Mouse (Mus musculus): ENCODE results near the gene Lims1.
"Not testable (repeated sequence)": the region's sequence is repeated elsewhere in the genome, so short reads cannot be mapped to it uniquely, and the experiment has no call there.

Lims1 gene

GRCm38 (mm10) chr10:58323028-58323991 lies at the start of gene Lims1:
Gene Lims1 (plus strand): TSS chr10:58323466.
- peak; percentile 96 for DNase-seq (ENCODE audit: low spot score)

DNA sequence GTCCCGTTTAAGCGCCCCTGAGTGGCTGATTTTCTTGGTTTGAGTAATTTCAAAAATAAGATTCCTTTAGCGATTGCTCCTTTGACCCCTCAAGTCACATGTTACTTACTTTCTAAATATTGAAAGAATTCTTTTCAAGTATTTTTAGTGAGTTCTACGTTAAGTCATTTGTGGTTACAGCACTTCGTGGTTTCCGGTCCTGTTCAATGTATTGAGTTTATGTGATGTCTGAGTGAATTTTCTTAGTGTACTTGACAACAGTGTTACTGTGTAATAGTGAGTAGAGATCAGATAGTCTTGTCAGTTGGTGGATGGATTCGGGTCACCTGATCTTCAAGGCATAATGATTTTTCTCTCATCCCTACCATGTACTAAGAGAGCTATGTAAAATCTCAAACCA lies 41.0 kb upstream of the Lims1 start:
- DNase-seq (ENCODE audit: low spot score), result no peak

DNA sequence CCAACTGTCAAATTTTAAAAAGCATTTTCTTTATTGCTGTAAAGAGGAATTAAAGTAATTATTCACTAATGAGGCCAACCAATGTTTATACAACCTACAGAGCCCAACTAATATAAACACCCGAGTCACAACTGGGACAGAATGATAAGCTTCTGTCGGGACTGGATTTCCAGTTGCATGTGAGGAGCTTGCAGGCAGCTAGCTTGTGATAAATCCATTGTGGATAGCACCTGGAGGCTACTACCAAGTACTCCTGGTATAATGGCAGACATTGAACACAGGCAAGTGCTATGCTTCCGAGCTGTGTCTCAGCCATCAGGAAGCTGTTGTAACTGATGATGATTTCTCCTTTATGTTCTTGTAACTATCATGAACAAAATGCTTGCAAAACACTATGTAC lies 32.5 kb upstream of the Lims1 start:
- no peak for DNase-seq (ENCODE audit: low spot score)

- no peak for DNase-seq (ENCODE audit: low spot score)
These were observed 29.0 kb upstream of the Lims1 start for GRCm38 (mm10) chr10:58294246-58294645.

- no peak for DNase-seq (ENCODE audit: low spot score)
These were observed 27.7 kb upstream of the Lims1 start for GRCm38 (mm10) chr10:58295605-58296004.

DNA sequence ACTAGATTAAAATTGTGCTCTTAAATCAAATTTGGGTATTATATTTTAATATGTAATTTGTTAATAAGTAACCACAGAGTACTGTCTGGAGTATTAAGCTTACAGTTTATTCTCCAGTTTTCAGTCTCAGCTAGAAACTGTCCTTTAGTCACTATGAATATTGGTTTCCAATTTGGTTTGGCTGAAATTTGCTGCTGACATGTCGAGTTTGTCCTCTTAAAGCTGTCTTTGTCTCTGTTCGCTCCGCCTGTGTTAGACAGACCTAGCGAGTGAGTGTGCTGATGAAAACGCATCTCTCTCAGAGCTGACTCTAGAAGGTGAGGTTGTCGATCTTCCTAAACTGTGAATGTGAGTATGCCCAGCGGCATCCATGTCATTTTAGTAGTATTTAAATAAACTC lies 18.3 kb upstream of the Lims1 start:
- DNase-seq (ENCODE audit: low spot score), result no peak

GRCm38 (mm10) chr10:58306897-58307296 lies 16.4 kb upstream of the Lims1 start:
- DNase-seq (ENCODE audit: low spot score), result no peak

DNA sequence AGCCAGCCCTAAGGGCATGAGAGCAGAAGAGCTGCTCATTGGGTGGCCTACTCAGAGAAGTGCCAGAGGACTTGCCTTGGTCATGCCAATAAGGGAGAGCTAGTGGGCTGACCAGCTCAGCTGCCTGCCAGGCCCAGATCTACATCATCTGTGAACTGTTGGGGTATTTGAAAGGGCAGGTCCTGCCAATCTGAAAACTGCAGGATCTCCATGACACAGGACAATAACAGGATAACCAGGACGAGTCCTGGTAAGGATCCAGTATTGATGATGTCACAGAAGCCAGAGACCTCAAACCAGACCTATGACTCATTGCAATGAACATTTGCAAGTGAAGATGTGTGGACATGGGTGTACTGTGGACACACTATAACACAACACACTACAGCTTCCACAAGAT lies 12.5 kb upstream of the Lims1 start:
- no peak for DNase-seq (ENCODE audit: low spot score)

DNA sequence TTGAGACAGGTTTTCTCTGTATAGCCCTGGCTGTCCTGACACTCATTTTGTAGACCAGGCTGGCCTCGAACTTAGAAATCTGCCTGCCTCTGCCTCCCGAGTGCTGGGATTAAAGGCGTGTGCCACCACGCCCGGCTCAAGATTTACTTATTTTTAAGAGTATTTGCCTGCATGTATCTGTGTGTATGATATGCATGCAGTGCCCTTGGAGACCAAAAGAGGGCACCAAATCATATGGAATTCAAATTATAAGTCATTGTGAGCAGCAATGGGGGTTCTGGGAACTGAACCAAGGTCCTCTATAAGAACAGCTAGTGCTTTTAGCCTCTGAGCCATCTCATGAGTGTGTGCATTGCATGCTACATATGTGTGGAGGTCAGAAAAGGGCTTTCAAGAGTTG lies 10.4 kb upstream of the Lims1 start:
- no peak for DNase-seq (ENCODE audit: low spot score)

GRCm38 (mm10) chr10:58320881-58321280 lies 2.4 kb upstream of the Lims1 start:
- no peak for DNase-seq (ENCODE audit: low spot score)

GRCm38 (mm10) chr10:58322361-58323027 lies 772 bp upstream of the Lims1 start:
- no peak for DNase-seq (ENCODE audit: low spot score)

GRCm38 (mm10) chr10:58326271-58326670 lies 3.0 kb downstream of the Lims1 start:
- no peak for DNase-seq (ENCODE audit: low spot score)

DNA sequence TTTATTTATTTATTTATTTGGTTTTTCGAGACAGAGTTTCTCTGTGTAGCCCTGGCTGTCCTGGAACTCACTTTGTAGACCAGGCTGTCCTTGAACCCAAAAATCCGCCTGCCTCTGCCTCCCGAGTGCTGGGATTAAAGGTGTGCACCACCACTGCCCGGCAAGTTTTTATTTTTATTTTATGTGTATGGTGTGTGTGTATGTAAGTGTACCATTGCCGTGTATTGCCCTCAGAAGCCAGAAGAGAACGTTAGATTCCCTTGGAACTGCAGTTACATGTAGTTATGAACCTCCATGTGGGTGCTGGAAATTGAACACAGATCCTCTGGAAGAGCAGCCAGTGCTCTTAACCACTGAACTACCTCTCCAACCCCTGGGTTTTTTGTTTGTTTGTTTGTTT lies 4.6 kb downstream of the Lims1 start:
- DNase-seq (ENCODE audit: low spot score), result not testable (repeated sequence)

GRCm38 (mm10) chr10:58328517-58329108 lies 5.3 kb downstream of the Lims1 start:
- DNase-seq (ENCODE audit: low spot score), result no peak

GRCm38 (mm10) chr10:58330635-58331034 lies 7.4 kb downstream of the Lims1 start:
- no peak for DNase-seq (ENCODE audit: low spot score)

DNA sequence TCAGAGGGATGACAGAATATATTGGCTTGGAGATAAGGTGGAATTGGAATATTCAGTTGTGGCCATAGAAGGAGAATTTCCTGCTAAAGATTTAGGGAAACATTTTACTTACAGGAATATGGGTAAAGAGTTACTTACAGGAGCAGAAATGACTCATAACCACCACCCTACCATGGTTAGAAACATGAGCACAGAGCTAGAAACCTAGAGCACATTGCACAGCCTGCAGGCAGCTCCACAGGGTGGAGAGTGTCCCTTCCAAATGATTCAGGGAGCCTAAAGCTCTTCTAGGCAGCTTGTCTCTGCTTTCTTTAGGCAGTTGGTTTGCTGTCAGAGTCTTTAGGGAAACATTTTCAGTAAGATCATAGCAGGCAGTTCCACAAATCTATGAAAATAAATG lies 8.5 kb downstream of the Lims1 start:
- DNase-seq (ENCODE audit: low spot score), result no peak

GRCm38 (mm10) chr10:58333414-58333813 lies 10.1 kb downstream of the Lims1 start:
- DNase-seq (ENCODE audit: low spot score), result no peak

- no peak for DNase-seq (ENCODE audit: low spot score)
These were observed 12.9 kb downstream of the Lims1 start for GRCm38 (mm10) chr10:58336156-58336555.

- not testable (repeated sequence) for DNase-seq (ENCODE audit: low spot score)
These were observed 13.8 kb downstream of the Lims1 start for GRCm38 (mm10) chr10:58337091-58337490.

GRCm38 (mm10) chr10:58338590-58338989 lies 15.3 kb downstream of the Lims1 start:
- DNase-seq (ENCODE audit: low spot score), result no peak

DNA sequence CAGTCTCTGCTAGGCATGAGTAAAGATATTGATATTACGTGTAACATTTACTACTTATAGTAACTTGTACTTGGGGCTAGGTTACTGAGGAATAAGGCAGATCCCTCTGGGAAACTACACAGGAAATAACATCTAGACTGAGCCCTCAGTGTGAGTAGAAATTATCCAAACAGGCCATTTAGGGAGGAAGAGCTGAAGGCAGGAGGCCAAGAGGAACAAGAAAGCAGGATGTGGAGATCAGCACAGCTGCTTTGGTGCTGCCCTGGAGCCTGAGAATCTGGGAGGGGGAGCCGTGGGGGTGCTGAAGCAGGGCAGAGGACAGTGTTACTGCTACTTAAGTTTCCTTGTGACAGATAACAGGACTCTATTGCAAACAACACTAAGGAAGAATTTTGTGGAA lies 18.4 kb downstream of the Lims1 start:
- peak; percentile 23 for DNase-seq (ENCODE audit: low spot score)

DNA sequence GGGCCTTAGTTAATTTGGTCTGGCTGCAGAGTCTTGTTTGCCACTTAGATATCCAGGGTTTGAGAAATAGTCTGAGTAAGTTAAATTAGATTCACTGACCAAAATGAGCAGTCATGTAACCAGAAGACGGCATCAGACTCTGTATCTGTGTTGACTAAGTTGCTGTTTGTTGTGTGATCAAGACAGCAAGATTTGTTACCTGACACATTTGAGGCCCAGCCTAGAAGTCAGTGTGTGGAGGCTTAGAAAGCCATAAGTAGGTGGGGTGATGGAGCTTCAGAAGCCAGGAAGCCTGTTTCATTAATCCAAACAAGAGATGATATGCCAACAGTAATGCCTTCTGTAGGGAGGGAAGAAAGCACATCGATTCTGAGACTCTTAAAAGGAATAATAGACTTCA lies 18.9 kb downstream of the Lims1 start:
- no peak for DNase-seq (ENCODE audit: low spot score)

- no peak for DNase-seq (ENCODE audit: low spot score)
These were observed 20.3 kb downstream of the Lims1 start for GRCm38 (mm10) chr10:58343552-58343951.

All from ovary, adult 18-20 months (tissue).